24 mouse cellular contexts compared by ENCODE assay signal in the genomic region with DNA sequence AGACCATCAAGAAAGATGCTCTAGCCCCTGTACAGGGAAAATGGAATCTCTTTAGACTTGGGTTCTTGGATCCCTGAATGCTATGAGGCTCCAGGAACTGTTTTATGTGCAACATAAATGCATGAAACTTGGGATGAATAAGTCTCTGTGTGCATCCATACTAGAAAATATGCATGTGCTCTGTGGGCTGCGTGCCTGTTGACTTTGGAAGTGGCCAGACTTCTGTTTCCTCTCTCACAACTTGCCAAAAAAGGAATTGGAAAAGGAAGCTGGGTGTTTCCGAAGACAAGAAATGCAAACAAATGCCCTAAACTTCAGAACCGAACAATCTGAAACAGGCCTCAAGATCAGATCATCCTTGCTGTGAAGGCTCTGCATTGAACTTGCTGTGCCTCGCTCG. TPM values are rescaled to one million over a fixed set of nuclear protein-coding genes. Genes with fewer than 3 reads are reported as not detected.
A peak's percentile ranks its signal among the peaks of the same experiment; 100 is the strongest.
DNase-seq lines count a peak whose midpoint lies in the region; ATAC-seq lines count a peak whose summit lies in the region.
"Had no signal": no experiment of that assay in that cellular context is flagged by ENCODE, and none has a peak within 500 bp of the region (broad histone marks: within the 10 kb centered on the region; RNA-seq: fewer than 3 reads in every experiment).

No protein-coding gene starts in this region.

- H3K9ac ChIP-seq in embryonic facial prominence, embryonic 13.5 days: no peak overlapping the region
- no peak overlapping the region for H3K9ac ChIP-seq in heart, embryonic 12.5 days
- H3K9ac ChIP-seq in limb, embryonic 12.5 days (replicated peaks): no peak overlapping the region
- no peak overlapping the region for H3K9ac ChIP-seq in embryonic facial prominence, embryonic 14.5 days (ENCODE audit: low read depth, low read length)
- H3K9ac ChIP-seq: forebrain, embryonic 12.5 days; liver, embryonic 15.5 days; neural tube, embryonic 13.5 days had no signal

- WGBS in embryonic facial prominence, embryonic 13.5 days: 64% methylated on average over 5 of the region's 5 CpGs
- WGBS in embryonic facial prominence, embryonic 10.5 days: 82% methylated on average over 5 of the region's 5 CpGs
- 47% methylated on average over 5 of the region's 5 CpGs for WGBS in heart, embryonic 12.5 days
- WGBS in limb, embryonic 12.5 days: 79% methylated on average over 5 of the region's 5 CpGs
- 91% methylated on average over 5 of the region's 5 CpGs for WGBS in limb, embryonic 10.5 days
- WGBS in embryonic facial prominence, embryonic 14.5 days: 61% methylated on average over 5 of the region's 5 CpGs

- ATAC-seq in embryonic facial prominence, embryonic 13.5 days (ENCODE audit: insufficient number of reproducible peaks, insufficient read depth, low FRiP score, low TSS enrichment, low read depth): no peak
- ATAC-seq in heart, embryonic 12.5 days (ENCODE audit: insufficient number of reproducible peaks, low FRiP score): no peak
- ATAC-seq in limb, embryonic 12.5 days (ENCODE audit: insufficient number of reproducible peaks, insufficient read depth, low FRiP score, low TSS enrichment, low read depth): no peak
- no peak for ATAC-seq in embryonic facial prominence, embryonic 14.5 days (ENCODE audit: low read depth)
- ATAC-seq in erythroblast, adult 5-6 weeks (replicated peaks; ENCODE audit: low FRiP score, poor library complexity, severe bottlenecking): no peak
- ATAC-seq: activated CD4-positive, CD25-positive, alpha-beta regulatory T cell, adult 4 months; CD4-positive, CD25-positive, alpha-beta regulatory T cell, adult 4 months had no signal

- H3K36me3 ChIP-seq in embryonic facial prominence, embryonic 13.5 days: no peaks in the 10 kb centered on the region
- H3K36me3 ChIP-seq in embryonic facial prominence, embryonic 10.5 days (replicated peaks): no peaks in the 10 kb centered on the region
- no peaks in the 10 kb centered on the region for H3K36me3 ChIP-seq in heart, embryonic 12.5 days
- no peaks in the 10 kb centered on the region for H3K36me3 ChIP-seq in limb, embryonic 12.5 days
- no peaks in the 10 kb centered on the region for H3K36me3 ChIP-seq in limb, embryonic 10.5 days
- H3K36me3 ChIP-seq in embryonic facial prominence, embryonic 14.5 days (ENCODE audit: control insufficient read depth, insufficient read depth, low read length): no peaks in the 10 kb centered on the region
- H3K36me3 ChIP-seq: forebrain, embryonic 12.5 days; hindbrain, embryonic 10.5 days; liver, embryonic 15.5 days; neural tube, embryonic 13.5 days had no signal

- no peak for DNase-seq in embryonic facial prominence, embryonic 10.5 days (ENCODE audit: low spot score)
- peak; percentile 36 for DNase-seq in heart, postnatal 4 days
- no peak for DNase-seq in limb, embryonic 10.5 days (ENCODE audit: low spot score)
- DNase-seq in embryonic facial prominence, embryonic 14.5 days (ENCODE audit: low spot score): peak; percentile 56
- DNase-seq: adrenal gland, postnatal 14 days; cerebellum, adult 11 months; cerebellum, postnatal 14 days; gastrocnemius, postnatal 10 days; kidney, postnatal 14 days; left cerebral cortex, postnatal 4 days; midbrain, embryonic 14.5 days; right cerebral cortex, adult 18-20 months; thymus, postnatal 36 days had no signal

- no peaks in the 10 kb centered on the region for H3K9me3 ChIP-seq in embryonic facial prominence, embryonic 13.5 days
- H3K9me3 ChIP-seq in embryonic facial prominence, embryonic 10.5 days: no peaks in the 10 kb centered on the region
- H3K9me3 ChIP-seq in heart, embryonic 12.5 days (replicated peaks): 0 out of 2 replicates have a peak, but pooled peaks cover 2% of the 10 kb centered on the region
- H3K9me3 ChIP-seq in limb, embryonic 12.5 days: no peaks in the 10 kb centered on the region
- H3K9me3 ChIP-seq in limb, embryonic 10.5 days (replicated peaks): no peaks in the 10 kb centered on the region
- no peaks in the 10 kb centered on the region for H3K9me3 ChIP-seq in embryonic facial prominence, embryonic 14.5 days (ENCODE audit: control insufficient read depth, low read length)
- H3K9me3 ChIP-seq: forebrain, embryonic 12.5 days; hindbrain, embryonic 10.5 days; liver, embryonic 15.5 days; neural tube, embryonic 13.5 days had no signal

- peak overlapping the region; percentile 28; the same call in 1 of the 2 replicates for H3K27ac ChIP-seq in embryonic facial prominence, embryonic 13.5 days
- H3K27ac ChIP-seq in embryonic facial prominence, embryonic 10.5 days (replicated peaks): no peak overlapping the region
- H3K27ac ChIP-seq in heart, embryonic 12.5 days (ENCODE audit: poor library complexity, severe bottlenecking): no peak overlapping the region
- H3K27ac ChIP-seq in limb, embryonic 12.5 days: peak overlapping the region; percentile 46; the same call in 1 of the 2 replicates
- no peak overlapping the region for H3K27ac ChIP-seq in limb, embryonic 10.5 days
- peak overlapping the region; percentile 48 for H3K27ac ChIP-seq in embryonic facial prominence, embryonic 14.5 days (replicated peaks; ENCODE audit: low read depth, low read length)
- H3K27ac ChIP-seq: forebrain, embryonic 12.5 days; hindbrain, embryonic 10.5 days; liver, embryonic 15.5 days; neural tube, embryonic 13.5 days had no signal

- H3K4me3 ChIP-seq in embryonic facial prominence, embryonic 13.5 days: no peak overlapping the region
- no peak overlapping the region for H3K4me3 ChIP-seq in embryonic facial prominence, embryonic 10.5 days
- H3K4me3 ChIP-seq in heart, embryonic 12.5 days: no peak overlapping the region
- H3K4me3 ChIP-seq in limb, embryonic 12.5 days (replicated peaks): no peak overlapping the region
- H3K4me3 ChIP-seq in limb, embryonic 10.5 days: no peak overlapping the region
- no peak overlapping the region for H3K4me3 ChIP-seq in embryonic facial prominence, embryonic 14.5 days (ENCODE audit: low read depth, low read length)
- H3K4me3 ChIP-seq: forebrain, embryonic 12.5 days; hindbrain, embryonic 10.5 days; liver, embryonic 15.5 days; megakaryocyte, embryonic 14.5 days; neural tube, embryonic 13.5 days had no signal

- H3K4me2 ChIP-seq in embryonic facial prominence, embryonic 13.5 days: no peak overlapping the region
- H3K4me2 ChIP-seq in heart, embryonic 12.5 days: no peak overlapping the region
- no peak overlapping the region for H3K4me2 ChIP-seq in limb, embryonic 12.5 days
- no peak overlapping the region for H3K4me2 ChIP-seq in embryonic facial prominence, embryonic 14.5 days (ENCODE audit: low read depth, low read length)
- H3K4me2 ChIP-seq: forebrain, embryonic 12.5 days; liver, embryonic 15.5 days; neural tube, embryonic 13.5 days had no signal

- no peaks in the 10 kb centered on the region for H3K27me3 ChIP-seq in embryonic facial prominence, embryonic 13.5 days
- no peaks in the 10 kb centered on the region for H3K27me3 ChIP-seq in embryonic facial prominence, embryonic 10.5 days (replicated peaks; ENCODE audit: low read depth, poor library complexity, severe bottlenecking)
- H3K27me3 ChIP-seq in heart, embryonic 12.5 days (replicated peaks): no peaks in the 10 kb centered on the region
- no peaks in the 10 kb centered on the region for H3K27me3 ChIP-seq in limb, embryonic 12.5 days
- no peaks in the 10 kb centered on the region for H3K27me3 ChIP-seq in limb, embryonic 10.5 days (ENCODE audit: low read depth, poor library complexity, severe bottlenecking)
- H3K27me3 ChIP-seq in embryonic facial prominence, embryonic 14.5 days (replicated peaks; ENCODE audit: control insufficient read depth, insufficient read depth, low read length): no peaks in the 10 kb centered on the region
- H3K27me3 ChIP-seq: forebrain, embryonic 12.5 days; liver, embryonic 15.5 days; megakaryocyte, embryonic 14.5 days; neural tube, embryonic 13.5 days had no signal

- H3K4me1 ChIP-seq in embryonic facial prominence, embryonic 13.5 days: peaks cover 10% of the 10 kb centered on the region
- no peaks in the 10 kb centered on the region for H3K4me1 ChIP-seq in embryonic facial prominence, embryonic 10.5 days
- H3K4me1 ChIP-seq in heart, embryonic 12.5 days (replicated peaks): no peaks in the 10 kb centered on the region; the same call in 1 of the 2 replicates
- H3K4me1 ChIP-seq in limb, embryonic 12.5 days (replicated peaks): no peaks in the 10 kb centered on the region
- no peaks in the 10 kb centered on the region for H3K4me1 ChIP-seq in limb, embryonic 10.5 days
- no peaks in the 10 kb centered on the region for H3K4me1 ChIP-seq in embryonic facial prominence, embryonic 14.5 days (ENCODE audit: control insufficient read depth, insufficient read depth, low read length)
- H3K4me1 ChIP-seq: forebrain, embryonic 12.5 days; hindbrain, embryonic 10.5 days; liver, embryonic 15.5 days; megakaryocyte, embryonic 14.5 days had no signal

RNA-seq across cellular contexts. Expression of gene Rin2, which starts 41.2 kb away (rescaled TPM):
- 33.0 and 39.6 TPM in 2 replicates for polyA plus RNA-seq in embryonic facial prominence, embryonic 13.5 days (2015; fragmentation: Nextera tagmentation; extraction: Ambion mirVana)
- 13.7 and 16.2 TPM in 2 replicates for polyA plus RNA-seq in embryonic facial prominence, embryonic 10.5 days (2016; fragmentation: Nextera tagmentation; extraction: Ambion mirVana)
- total RNA-seq in heart, postnatal 4 days (2021): 10 to 100 TPM; 17.3 to 20.6 TPM
- polyA plus RNA-seq in heart, embryonic 12.5 days (2016; fragmentation: Nextera tagmentation; extraction: Ambion mirVana): 19.0 and 22.7 TPM in 2 replicates
- 34.9 and 41.6 TPM in 2 replicates for polyA plus RNA-seq in limb, embryonic 12.5 days (2016; fragmentation: Nextera tagmentation; extraction: Ambion mirVana)
- polyA plus RNA-seq in limb, embryonic 10.5 days (2016; fragmentation: Nextera tagmentation; extraction: Ambion mirVana): 6.3 and 11.8 TPM in 2 replicates
- 33.0 and 34.7 TPM in 2 replicates for polyA plus RNA-seq in embryonic facial prominence, embryonic 14.5 days (2014; fragmentation: Nextera tagmentation; extraction: Ambion mirVana)
- 4.8 and 16.3 TPM in 2 replicates for total RNA-seq in erythroblast, adult 5-6 weeks (2015; ENCODE audit: low replicate concordance)
- 4.3 and 6.3 TPM in 2 replicates for total RNA-seq in erythroblast, adult 5-6 weeks (2017; ENCODE audit: low replicate concordance)

Comparison
In these comparisons a context has a peak if more than half of its experiments do, and no peak if none do; other contexts are left out.
1. H3K27ac ChIP-seq: peak in embryonic facial prominence, embryonic 13.5 days (single experiment), limb, embryonic 12.5 days (single experiment) and embryonic facial prominence, embryonic 14.5 days (single experiment); none in embryonic facial prominence, embryonic 10.5 days (single experiment), heart, embryonic 12.5 days (single experiment) and limb, embryonic 10.5 days (single experiment).
2. DNase-seq: peak in heart, postnatal 4 days (single experiment) and embryonic facial prominence, embryonic 14.5 days (single experiment); none in embryonic facial prominence, embryonic 10.5 days (single experiment) and limb, embryonic 10.5 days (single experiment).